12 mouse cellular contexts compared by ENCODE assay signal in genomic region chr11:100957915-100958469, GRCm38 (mm10). TPM values are rescaled to one million over a fixed set of nuclear protein-coding genes. Genes with fewer than 3 reads are reported as not detected.
DNase-seq lines count a peak whose midpoint lies in the region; ATAC-seq and TF ChIP-seq lines count a peak whose summit lies in the region.
"Had no signal": no experiment of that assay in that cellular context is flagged by ENCODE, and none has a peak within 500 bp of the region (broad histone marks: within the 10 kb centered on the region; RNA-seq: fewer than 3 reads in every experiment).

No protein-coding gene starts in this region.

- H3K9ac ChIP-seq in hindbrain, embryonic 15.5 days, result no peak overlapping the region
- no peak overlapping the region for H3K9ac ChIP-seq in hindbrain, embryonic 16.5 days (ENCODE audit: low read depth, low read length)
- 0 out of 2 replicates have a peak overlapping the region, but pooled peaks have one; percentile 14 for H3K9ac ChIP-seq in ES-Bruce4 (ENCODE audit: low read depth, poor library complexity, severe bottlenecking)
- H3K9ac ChIP-seq in intestine, postnatal 0 days (ENCODE audit: low read depth, low read length), result no peak overlapping the region
- H3K9ac ChIP-seq: forebrain, embryonic 12.5 days; liver, embryonic 15.5 days; midbrain, embryonic 12.5 days had no signal

- no peak overlapping the region for H3K4me2 ChIP-seq in hindbrain, embryonic 15.5 days
- H3K4me2 ChIP-seq in hindbrain, embryonic 16.5 days (ENCODE audit: low read length), result no peak overlapping the region
- H3K4me2 ChIP-seq in intestine, postnatal 0 days (replicated peaks; ENCODE audit: low read depth), result peak overlapping the region; percentile 51; the same call in 1 of the 2 replicates

- H3K27me3 ChIP-seq in hindbrain, embryonic 15.5 days, result peaks cover 29% of the 10 kb centered on the region
- peaks cover 13% of the 10 kb centered on the region for H3K27me3 ChIP-seq in hindbrain, embryonic 16.5 days (replicated peaks; ENCODE audit: control insufficient read depth, insufficient read depth, low read length)
- H3K27me3 ChIP-seq in ES-Bruce4 (ENCODE audit: control insufficient read depth, insufficient read depth, low read length, poor library complexity, severe bottlenecking), result no peaks in the 10 kb centered on the region
- H3K27me3 ChIP-seq in intestine, postnatal 0 days (replicated peaks; ENCODE audit: control insufficient read depth, insufficient read depth, low read length), result peaks cover 10% of the 10 kb centered on the region; the same call in 1 of the 2 replicates

- DNase-seq in heart, adult 11 months, result peak; percentile 89
- DNase-seq in heart, postnatal 4 days, result no peak
- no peak for DNase-seq in kidney, postnatal 4 days

- H3K27ac ChIP-seq in hindbrain, embryonic 15.5 days (replicated peaks), result no peak overlapping the region
- H3K27ac ChIP-seq in hindbrain, embryonic 16.5 days (ENCODE audit: low read depth, low read length), result no peak overlapping the region
- H3K27ac ChIP-seq in ES-Bruce4 (ENCODE audit: insufficient read depth, low read length), result no peak overlapping the region
- H3K27ac ChIP-seq in intestine, postnatal 0 days (ENCODE audit: low read depth, low read length), result no peak overlapping the region
- H3K27ac ChIP-seq: forebrain, embryonic 12.5 days; hindbrain, embryonic 13.5 days; limb, embryonic 12.5 days; liver, embryonic 15.5 days; midbrain, embryonic 12.5 days had no signal

- 30% methylated on average over 6 of the region's 6 CpGs for WGBS in hindbrain, embryonic 15.5 days
- WGBS in hindbrain, embryonic 16.5 days, result 41% methylated on average over 6 of the region's 6 CpGs
- WGBS in intestine, postnatal 0 days, result 49% methylated on average over 6 of the region's 6 CpGs

- TF ChIP-seq POLR2A in ES-Bruce4 (IDR thresholded peaks at IDR 0.05; ENCODE audit: insufficient read depth, low read length), result no peak

- H3K4me3 ChIP-seq in hindbrain, embryonic 15.5 days, result peak overlapping the region; percentile 33; the same call in 1 of the 2 replicates
- H3K4me3 ChIP-seq in hindbrain, embryonic 16.5 days (ENCODE audit: low read length), result no peak overlapping the region
- H3K4me3 ChIP-seq in ES-Bruce4 (ENCODE audit: low read depth, low read length), result no peak overlapping the region
- H3K4me3 ChIP-seq in intestine, postnatal 0 days (ENCODE audit: low read depth, low read length), result no peak overlapping the region
- H3K4me3 ChIP-seq: liver, embryonic 15.5 days had no signal

- ATAC-seq in hindbrain, embryonic 15.5 days (ENCODE audit: low FRiP score, low read depth), result no peak
- no peak for ATAC-seq in hindbrain, embryonic 16.5 days
- ATAC-seq in intestine, postnatal 0 days, result no peak

- no peak for TF ChIP-seq EP300 in ES-Bruce4 (IDR thresholded peaks at IDR 0.05; ENCODE audit: insufficient read depth, low read depth, low read length)

- no peak for TF ChIP-seq CTCF in ES-Bruce4 (IDR thresholded peaks at IDR 0.05; ENCODE audit: low read depth, low read length)
- TF ChIP-seq CTCF in intestine, postnatal 0 days (IDR thresholded peaks at IDR 0.05; ENCODE audit: low read depth), result no peak

- H3K4me1 ChIP-seq in hindbrain, embryonic 15.5 days (replicated peaks), result peaks cover 27% of the 10 kb centered on the region
- H3K4me1 ChIP-seq in hindbrain, embryonic 16.5 days (ENCODE audit: control insufficient read depth, insufficient read depth, low read depth, low read length), result peaks cover 10% of the 10 kb centered on the region
- H3K4me1 ChIP-seq in ES-Bruce4 (ENCODE audit: control insufficient read depth, insufficient read depth, low read length), result no peaks in the 10 kb centered on the region
- peaks cover 7% of the 10 kb centered on the region; the same call in 1 of the 2 replicates for H3K4me1 ChIP-seq in intestine, postnatal 0 days (replicated peaks; ENCODE audit: control insufficient read depth, insufficient read depth, low read length)

- H3K36me3 ChIP-seq in hindbrain, embryonic 15.5 days, result no peaks in the 10 kb centered on the region
- no peaks in the 10 kb centered on the region for H3K36me3 ChIP-seq in hindbrain, embryonic 16.5 days (ENCODE audit: control insufficient read depth, insufficient read depth, low read length)
- no peaks in the 10 kb centered on the region for H3K36me3 ChIP-seq in ES-Bruce4 (ENCODE audit: control insufficient read depth, insufficient read depth, low read length, poor library complexity, severe bottlenecking)
- peaks cover 16% of the 10 kb centered on the region; the same call in 1 of the 2 replicates for H3K36me3 ChIP-seq in intestine, postnatal 0 days (ENCODE audit: control insufficient read depth, insufficient read depth)
- H3K36me3 ChIP-seq: forebrain, embryonic 12.5 days; hindbrain, embryonic 13.5 days; limb, embryonic 12.5 days; liver, embryonic 15.5 days; midbrain, embryonic 12.5 days had no signal

- no peaks in the 10 kb centered on the region for H3K9me3 ChIP-seq in hindbrain, embryonic 15.5 days
- no peaks in the 10 kb centered on the region for H3K9me3 ChIP-seq in hindbrain, embryonic 16.5 days (ENCODE audit: control insufficient read depth, low read length)
- no peaks in the 10 kb centered on the region for H3K9me3 ChIP-seq in ES-Bruce4 (replicated peaks; ENCODE audit: control insufficient read depth, insufficient read depth, low read length, poor library complexity, severe bottlenecking)
- H3K9me3 ChIP-seq in intestine, postnatal 0 days (ENCODE audit: control insufficient read depth), result no peaks in the 10 kb centered on the region
- H3K9me3 ChIP-seq: forebrain, embryonic 12.5 days; hindbrain, embryonic 13.5 days; limb, embryonic 12.5 days; liver, embryonic 15.5 days; midbrain, embryonic 12.5 days had no signal

RNA-seq across cellular contexts. Expression of gene Cavin1, which starts 12.7 kb away (rescaled TPM):
- total RNA-seq in heart, postnatal 4 days (2021), result 100 to 1,000 TPM; 479 to 498 TPM
- 47.2 and 50.1 TPM in 2 replicates for polyA plus RNA-seq in hindbrain, embryonic 15.5 days (2015; fragmentation: Nextera tagmentation; extraction: Ambion mirVana)
- 47.0 and 61.8 TPM in 2 replicates for polyA plus RNA-seq in hindbrain, embryonic 16.5 days (2015; fragmentation: Nextera tagmentation; extraction: Ambion mirVana)
- polyA plus RNA-seq in ES-Bruce4 (2011; ENCODE audit: insufficient read depth, insufficient read length, low read depth, missing spikeins), result 78.5 and 79.8 TPM in 2 replicates
- 191 and 207 TPM in 2 replicates for polyA plus RNA-seq in intestine, postnatal 0 days (2015; fragmentation: Nextera tagmentation; extraction: Ambion mirVana)

RNA-seq across cellular contexts. Expression of gene Stat3, which starts 18.7 kb away (rescaled TPM):
- 100 to 1,000 TPM; 111 to 115 TPM for total RNA-seq in heart, postnatal 4 days (2021)
- 46.0 and 48.4 TPM in 2 replicates for polyA plus RNA-seq in hindbrain, embryonic 15.5 days (2015; fragmentation: Nextera tagmentation; extraction: Ambion mirVana)
- polyA plus RNA-seq in hindbrain, embryonic 16.5 days (2015; fragmentation: Nextera tagmentation; extraction: Ambion mirVana), result 49.2 and 49.5 TPM in 2 replicates
- polyA plus RNA-seq in ES-Bruce4 (2011; ENCODE audit: insufficient read depth, insufficient read length, low read depth, missing spikeins), result 31.2 and 39.8 TPM in 2 replicates
- 61.2 and 68.6 TPM in 2 replicates for polyA plus RNA-seq in intestine, postnatal 0 days (2015; fragmentation: Nextera tagmentation; extraction: Ambion mirVana)

RNA-seq across cellular contexts. Expression of gene Atp6v0a1, which starts 51.3 kb away (rescaled TPM):
- 100 to 1,000 TPM; 112 to 115 TPM for total RNA-seq in heart, postnatal 4 days (2021)
- polyA plus RNA-seq in hindbrain, embryonic 15.5 days (2015; fragmentation: Nextera tagmentation; extraction: Ambion mirVana), result 147 and 157 TPM in 2 replicates
- 175 and 179 TPM in 2 replicates for polyA plus RNA-seq in hindbrain, embryonic 16.5 days (2015; fragmentation: Nextera tagmentation; extraction: Ambion mirVana)
- polyA plus RNA-seq in ES-Bruce4 (2011; ENCODE audit: insufficient read depth, insufficient read length, low read depth, missing spikeins), result 33.7 and 37.5 TPM in 2 replicates
- polyA plus RNA-seq in intestine, postnatal 0 days (2015; fragmentation: Nextera tagmentation; extraction: Ambion mirVana), result 62.1 and 67.2 TPM in 2 replicates
